Mouse (Mus musculus) bone marrow macrophage, adult 2 months (primary cell): Measurements from ENCODE around the gene Olfr312. TPM values are rescaled to one million over a fixed set of nuclear protein-coding genes. Genes with fewer than 3 reads are reported as not detected.

Source experiments
- H3K27ac ChIP-seq: 2 replicates; pipeline ENCODE4 v1.5.1; 2012; ENCODE audit warnings: low read depth, low read length; ENCODE audit not compliant: insufficient read depth
- H3K4me1 ChIP-seq: 2 replicates; pipeline ENCODE4 v1.6.1; 2012; ENCODE audit warnings: low read length; ENCODE audit not compliant: control insufficient read depth, insufficient read depth
- H3K4me3 ChIP-seq: 2 replicates; pipeline ENCODE4 v1.5.1; 2012; ENCODE audit warnings: mild to moderate bottlenecking, low read length, moderate library complexity; ENCODE audit not compliant: insufficient read depth
- CTCF ChIP-seq: IDR thresholded peaks from 2 replicates; pipeline ENCODE4 v1.5.1; 2012; ENCODE audit warnings: low read depth, mild to moderate bottlenecking, low read length, moderate library complexity
- POLR2A ChIP-seq: IDR thresholded peaks from 2 replicates; pipeline ENCODE4 v1.6.1; 2012; ENCODE audit warnings: mild to moderate bottlenecking, low read depth, low read length, borderline replicate concordance
- polyA plus RNA-seq: library from polyadenylated mRNA; stranded (reverse); fragments of >200 nt; gene quantifications from 2 replicates; pipeline ENCODE4 v1.2.4, GENCODE M21; 2012; ENCODE audit not compliant: missing spikeins, insufficient read depth, insufficient read length

The Olfr312 gene
- polyA plus RNA-seq, 1 experiment, result not detected

GRCm38 (mm10) chr11:58849731-58850130 lies 20.7 kb downstream of the Olfr312 start:
- Histone ChIP-seq H3K27ac (no peak overlapping the region), H3K4me3 (no peak overlapping the region), H3K4me1 (no peaks in the 10 kb centered on the region; the same call in 1 of the 2 replicates)
- TF ChIP-seq CTCF, result no peak
- no peak for TF ChIP-seq POLR2A

DNA sequence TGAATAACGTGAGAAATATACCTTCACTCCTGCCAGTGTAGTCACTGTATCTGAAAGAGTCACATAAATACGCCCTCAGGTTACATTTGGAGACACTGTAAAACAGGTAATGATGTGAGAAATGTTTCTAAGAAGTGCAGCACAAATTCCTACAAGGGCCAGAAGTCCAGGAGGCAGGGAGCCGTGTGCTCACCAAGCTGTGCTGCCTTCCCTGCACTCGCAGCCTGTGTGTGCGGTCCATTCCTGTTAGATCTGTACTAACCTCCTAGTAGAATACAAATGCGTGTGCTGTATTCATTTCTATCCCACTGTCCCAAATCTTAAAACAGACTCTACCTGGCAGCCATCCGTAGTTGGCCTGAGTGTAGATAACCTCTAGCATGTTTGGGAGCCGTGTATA lies 31.7 kb downstream of the Olfr312 start:
- no peak overlapping the region for H3K4me3 ChIP-seq
- no peak for TF ChIP-seq POLR2A
- no peaks in the 10 kb centered on the region for H3K4me1 ChIP-seq
- H3K27ac ChIP-seq, result no peak overlapping the region

DNA sequence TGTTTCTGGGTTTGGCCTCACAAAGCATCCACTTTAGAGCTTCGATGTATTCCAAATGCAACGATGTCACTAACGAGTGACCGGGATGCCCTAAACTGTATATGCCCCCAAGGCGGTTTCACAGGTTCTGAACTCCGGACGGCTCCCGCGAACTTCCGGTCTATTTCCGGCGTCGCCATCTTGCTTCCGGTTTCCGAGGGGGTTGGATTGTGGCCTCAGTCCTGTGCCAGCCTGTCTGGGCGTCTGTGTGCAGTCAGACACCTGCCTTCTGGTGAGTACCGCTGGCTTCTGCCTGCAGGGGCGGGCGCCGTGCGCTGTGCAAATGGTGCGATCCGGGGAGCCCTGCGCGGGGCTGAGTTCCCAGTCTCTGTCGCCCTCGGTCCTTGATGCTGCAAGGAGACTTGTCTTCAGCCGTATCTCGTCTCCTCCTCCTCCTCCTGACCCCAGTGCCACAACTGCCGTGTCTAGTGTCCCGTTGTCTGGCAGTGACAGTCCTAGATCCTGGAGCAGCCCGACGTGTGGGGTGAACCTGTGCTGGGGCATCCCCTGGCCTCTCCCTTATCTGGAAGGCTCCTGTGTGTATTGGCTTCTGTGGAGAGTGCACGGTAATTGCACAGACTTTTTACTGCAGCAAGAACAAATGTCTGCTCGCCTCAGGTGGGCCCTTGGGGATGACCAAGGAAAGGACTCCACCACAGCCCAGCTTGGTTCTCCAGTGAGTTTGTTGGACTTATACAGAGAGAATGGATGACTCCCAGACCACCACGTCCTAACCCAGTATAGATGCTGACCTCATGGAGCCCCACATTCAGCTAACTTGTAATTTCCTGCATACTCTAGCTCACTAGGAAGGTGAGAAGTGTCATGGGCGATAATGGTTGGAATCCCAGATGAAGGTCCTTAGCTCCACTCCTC lies 38.3 kb downstream of the Olfr312 start, which contains the start of gene 2810021J22Rik:
TSS of gene 2810021J22Rik (plus strand) at position 178 of the 915 bp plus-strand sequence.
- Histone ChIP-seq H3K4me3 (peak within 1 kb of the TSS; percentile 89), H3K4me1 (peaks cover 7% of the 10 kb centered on the region), H3K27ac (peak within 1 kb of the TSS; percentile 3; the same call in 1 of the 2 replicates)
- TF ChIP-seq POLR2A, result no peak
- no peak for TF ChIP-seq CTCF

GRCm38 (mm10) chr11:58867954-58868330 lies 38.9 kb downstream of the Olfr312 start:
- no peak overlapping the region for H3K27ac ChIP-seq
- H3K4me1 ChIP-seq, result peaks cover 7% of the 10 kb centered on the region
- peak overlapping the region; percentile 89 for H3K4me3 ChIP-seq
- TF ChIP-seq POLR2A, result no peak
- no peak for TF ChIP-seq CTCF

DNA sequence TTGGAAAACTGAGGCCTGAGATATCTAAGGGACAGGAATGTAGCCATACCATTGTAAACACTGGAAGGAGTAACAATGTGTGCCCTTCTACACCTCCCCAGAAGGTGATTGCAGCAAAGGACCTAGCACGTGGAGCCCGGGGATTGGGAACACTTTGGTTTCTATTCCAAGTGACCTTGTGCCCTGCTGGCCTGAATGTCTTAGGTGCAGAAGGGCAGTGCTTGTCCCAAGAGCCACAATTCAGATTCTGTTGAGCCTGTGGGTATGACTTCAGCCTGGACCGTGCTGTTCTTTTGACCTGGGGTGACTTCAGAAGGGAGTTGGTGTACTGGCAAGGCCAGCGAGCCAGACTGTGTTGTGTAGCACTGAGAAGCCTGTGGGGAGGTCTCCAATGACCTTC lies 41.9 kb downstream of the Olfr312 start:
- no peak for TF ChIP-seq POLR2A
- TF ChIP-seq CTCF, result no peak
- Histone ChIP-seq H3K27ac (no peak overlapping the region), H3K4me3 (no peak overlapping the region), H3K4me1 (peaks cover 7% of the 10 kb centered on the region)

GRCm38 (mm10) chr11:58883756-58884155 lies 54.7 kb downstream of the Olfr312 start:
- no peak for TF ChIP-seq CTCF
- H3K4me3 ChIP-seq, result no peak overlapping the region
- no peaks in the 10 kb centered on the region for H3K4me1 ChIP-seq
- no peak overlapping the region for H3K27ac ChIP-seq

Other genes with a start within 250 kb of the Olfr312 start
- gene Olfr324, start 234.1 kb upstream of the Olfr312 start, polyA plus RNA-seq, result not detected in 2 replicates
- not detected in 2 replicates for gene 2210407C18Rik, start 213.2 kb upstream of the Olfr312 start, polyA plus RNA-seq
- gene Olfr323, start 198.7 kb upstream of the Olfr312 start, polyA plus RNA-seq, result not detected in 2 replicates
- not detected in 2 replicates for gene Trim58, start 188.8 kb upstream of the Olfr312 start, polyA plus RNA-seq
- gene Olfr322, start 170.5 kb upstream of the Olfr312 start, polyA plus RNA-seq, result not detected in 2 replicates
- not detected in 2 replicates for gene Olfr320, start 148.1 kb upstream of the Olfr312 start, polyA plus RNA-seq
- not detected in 2 replicates for gene Olfr319, start 130.1 kb upstream of the Olfr312 start, polyA plus RNA-seq
- not detected in 2 replicates for gene Olfr318, start 105.2 kb upstream of the Olfr312 start, polyA plus RNA-seq
- not detected in 2 replicates for gene Olfr317, start 90.0 kb upstream of the Olfr312 start, polyA plus RNA-seq
- gene Olfr316, start 76.5 kb upstream of the Olfr312 start, polyA plus RNA-seq, result not detected in 2 replicates
- gene Olfr315, start 56.0 kb upstream of the Olfr312 start, polyA plus RNA-seq, result not detected in 2 replicates
- not detected in 2 replicates for gene Olfr314, start 46.3 kb upstream of the Olfr312 start, polyA plus RNA-seq
- not detected in 2 replicates for gene Fam183b, start 27.3 kb upstream of the Olfr312 start, polyA plus RNA-seq
- gene Olfr313, start 14.2 kb upstream of the Olfr312 start, polyA plus RNA-seq, result not detected in 2 replicates
- not detected in 2 replicates for gene Olfr311, start 10.0 kb downstream of the Olfr312 start, polyA plus RNA-seq
- 3.8 and 5.3 TPM in 2 replicates for gene Gm12258, start 17.9 kb downstream of the Olfr312 start, polyA plus RNA-seq
- gene 2810021J22Rik, start 38.0 kb downstream of the Olfr312 start, polyA plus RNA-seq, result 3.6 and 4.5 TPM in 2 replicates
- 3.3 and 4.0 TPM in 2 replicates for gene Zfp39, start 75.0 kb downstream of the Olfr312 start, polyA plus RNA-seq
- not detected in 2 replicates for gene Btnl10, start 88.7 kb downstream of the Olfr312 start, polyA plus RNA-seq
- gene Rnf187, start 109.7 kb downstream of the Olfr312 start, polyA plus RNA-seq, result 99.5 and 112 TPM in 2 replicates
- 1.4 TPM in 1 of 2 replicates, not detected in the other for gene Hist3h2ba, start 119.7 kb downstream of the Olfr312 start, polyA plus RNA-seq
- gene Hist3h2a, start 125.4 kb downstream of the Olfr312 start, polyA plus RNA-seq, result 32.0 and 37.9 TPM in 2 replicates
- gene Trim17, start 125.4 kb downstream of the Olfr312 start, polyA plus RNA-seq, result 0.28 TPM in 1 of 2 replicates, not detected in the other
- 21.2 and 22.6 TPM in 2 replicates for gene Trim11, start 148.9 kb downstream of the Olfr312 start, polyA plus RNA-seq